Mouse (Mus musculus) testis, adult 2 months (tissue): Measurements from ENCODE around the gene Atg4b. TPM values are rescaled to one million over a fixed set of nuclear protein-coding genes. Genes with fewer than 3 reads are reported as not detected.
"Not testable (repeated sequence)": the region's sequence is repeated elsewhere in the genome, so short reads cannot be mapped to it uniquely, and the experiment has no call there.

Source experiments
- H3K27ac ChIP-seq: fragments of 200-500 bp; 2 replicates; pipeline ENCODE4 v1.5.1; 2012; ENCODE audit warnings: low read depth, low read length; ENCODE audit not compliant: control insufficient read depth, insufficient read depth
- H3K27me3 ChIP-seq: fragments of 200-500 bp; 2 replicates; pipeline ENCODE4 v1.6.1; 2012; ENCODE audit warnings: mild to moderate bottlenecking, low read length, moderate library complexity; ENCODE audit not compliant: control insufficient read depth, insufficient read depth
- H3K36me3 ChIP-seq: fragments of 200-500 bp; 2 replicates; pipeline ENCODE4 v1.6.1; 2012; ENCODE audit warnings: mild to moderate bottlenecking, low read length; ENCODE audit not compliant: control insufficient read depth, insufficient read depth
- H3K4me1 ChIP-seq: fragments of 200-500 bp; 2 replicates; pipeline ENCODE4 v1.6.1; 2012; ENCODE audit warnings: low read length; ENCODE audit not compliant: control insufficient read depth, insufficient read depth
- H3K4me3 ChIP-seq: fragments of 200-500 bp; 2 replicates; pipeline ENCODE4 v1.5.1; 2012; ENCODE audit warnings: low read depth, mild to moderate bottlenecking, low read length, moderate library complexity, mixed read lengths; ENCODE audit not compliant: control insufficient read depth
- CTCF ChIP-seq: fragments of 200-500 bp; IDR thresholded peaks from 2 replicates; pipeline ENCODE4 v1.5.1; 2012; ENCODE audit warnings: low read depth, mild to moderate bottlenecking, inconsistent platforms, low read length, moderate library complexity; ENCODE audit not compliant: control insufficient read depth, insufficient read depth, insufficient replicate concordance
- POLR2A ChIP-seq: fragments of 200-500 bp; IDR thresholded peaks from 2 replicates; pipeline ENCODE4 v1.6.1; 2012; ENCODE audit warnings: low read depth, mild to moderate bottlenecking, inconsistent platforms, low read length, moderate library complexity; ENCODE audit not compliant: control insufficient read depth
- polyA plus RNA-seq: library from polyadenylated mRNA; depleted of rRNA; stranded (reverse); fragments of >200 nt; gene quantifications from 2 replicates; pipeline ENCODE4 v1.2.3, GENCODE M21; 2012

Atg4b gene
- polyA plus RNA-seq, 1 experiment, result 36.5 TPM

DNA sequence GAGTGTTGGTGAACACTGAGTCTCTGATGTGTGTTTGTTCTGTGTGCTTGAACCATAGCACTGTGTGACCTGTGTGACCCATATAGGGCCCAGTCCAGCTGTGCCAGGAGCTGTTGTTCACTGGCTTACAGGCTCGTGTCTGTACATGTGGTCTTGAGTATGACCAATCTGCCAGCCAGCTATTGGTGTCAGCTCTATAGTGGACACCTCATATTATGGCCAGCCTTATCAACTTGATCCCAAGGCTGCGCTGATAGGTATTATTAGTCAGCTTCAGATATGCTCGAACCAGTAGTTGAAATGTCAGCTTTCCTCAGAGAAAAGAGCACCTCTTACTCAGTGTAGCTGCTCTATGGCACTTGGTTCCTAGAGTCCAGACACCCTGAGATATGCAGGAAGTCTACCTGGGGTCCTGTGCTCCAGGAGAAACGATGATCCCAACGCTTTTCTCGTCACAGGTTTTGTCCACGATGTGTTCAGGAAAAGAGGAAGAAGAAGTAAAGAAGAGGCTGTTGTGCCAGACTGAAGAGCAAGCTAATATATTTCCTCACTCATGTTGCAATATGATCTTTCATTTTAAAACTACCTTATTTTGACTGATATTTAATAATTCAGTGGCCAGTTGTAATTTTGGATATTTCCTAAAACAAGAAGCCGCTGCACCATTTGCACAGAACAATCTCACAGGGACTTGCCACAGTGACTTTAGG, 66.7 kb downstream of the Atg4b start:
- H3K4me3 ChIP-seq, result no peak overlapping the region
- H3K4me1 ChIP-seq, result no peaks in the 10 kb centered on the region
- no peaks in the 10 kb centered on the region for H3K27me3 ChIP-seq
- H3K36me3 ChIP-seq, result peaks cover 3% of the 10 kb centered on the region
- TF ChIP-seq POLR2A (no peak), CTCF (no peak)
- no peak overlapping the region for H3K27ac ChIP-seq

- Histone ChIP-seq H3K4me3 (no peak overlapping the region), H3K36me3 (peaks cover 3% of the 10 kb centered on the region), H3K27me3 (no peaks in the 10 kb centered on the region), H3K27ac (no peak overlapping the region), H3K4me1 (no peaks in the 10 kb centered on the region)
- TF ChIP-seq CTCF, result no peak
- no peak for TF ChIP-seq POLR2A
Measured at GRCm38 (mm10) chr1:93818722-93819121, 67.4 kb downstream of the Atg4b start.

DNA sequence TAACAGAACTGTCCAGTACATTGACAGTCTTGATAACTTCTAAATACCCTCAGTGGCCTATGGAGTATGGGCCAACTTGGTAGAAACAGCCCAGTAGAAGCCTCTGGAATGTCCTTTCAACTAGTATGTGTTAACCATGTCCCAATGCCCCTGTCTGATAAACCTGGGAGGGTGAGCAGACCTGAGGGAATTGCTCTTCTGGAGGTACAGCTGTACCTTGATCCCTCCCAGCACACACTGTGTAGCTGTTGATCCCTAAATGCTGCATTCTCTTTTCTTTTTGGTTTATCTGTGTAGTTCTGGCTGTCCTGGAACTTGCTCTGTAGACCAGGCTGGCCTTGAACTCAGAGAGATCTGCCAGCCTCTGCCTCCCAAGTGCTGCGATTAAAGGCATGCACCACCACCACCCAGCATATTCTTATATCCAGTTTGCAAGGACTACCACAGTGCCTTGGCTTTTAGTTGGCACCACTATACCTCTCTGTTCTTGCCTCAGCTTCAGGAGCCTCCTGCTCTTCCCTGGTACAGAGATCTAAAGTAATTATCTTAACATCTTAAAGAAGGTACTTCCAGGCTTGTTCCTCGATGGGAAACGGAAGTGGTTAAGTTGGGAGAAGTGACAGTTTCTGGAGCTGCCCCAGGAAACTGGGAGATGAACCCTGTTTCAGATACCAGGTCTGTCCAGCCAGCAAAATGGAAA, 72.6 kb downstream of the Atg4b start:
- Histone ChIP-seq H3K36me3 (no peaks in the 10 kb centered on the region; the same call in 1 of the 2 replicates), H3K4me3 (no peak overlapping the region), H3K27ac (no peak overlapping the region), H3K4me1 (peaks cover 16% of the 10 kb centered on the region), H3K27me3 (no peaks in the 10 kb centered on the region)
- TF ChIP-seq CTCF (no peak), POLR2A (no peak)

DNA sequence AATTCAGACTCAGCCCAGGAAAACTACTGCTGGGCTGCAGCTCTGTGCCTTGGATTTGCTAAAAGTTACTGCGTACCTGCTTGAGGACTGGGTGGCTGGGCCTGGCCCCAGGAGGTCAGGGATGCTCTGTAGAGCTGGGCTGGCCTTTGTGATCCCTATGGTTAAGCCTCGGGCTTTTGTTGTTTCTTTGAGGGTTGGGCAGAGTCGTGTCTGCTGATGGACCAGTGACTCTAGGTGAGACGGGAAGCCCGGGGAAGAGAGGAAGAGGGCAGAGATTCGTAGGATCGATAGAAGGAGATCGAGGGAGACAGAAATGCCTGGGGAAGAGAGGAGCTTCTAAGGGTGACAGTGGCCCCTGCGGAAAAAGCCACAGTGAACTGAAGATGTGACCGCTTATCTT, 73.3 kb downstream of the Atg4b start, which contains the start of gene D2hgdh:
TSS of gene D2hgdh (plus strand) at position 301 of the 400 bp plus-strand sequence.
- H3K27ac ChIP-seq, result peak within 1 kb of the TSS; percentile 88
- no peaks in the 10 kb centered on the region; the same call in 1 of the 2 replicates for H3K36me3 ChIP-seq
- H3K4me3 ChIP-seq, result peak within 1 kb of the TSS; percentile 88
- H3K4me1 ChIP-seq, result peaks cover 16% of the 10 kb centered on the region
- TF ChIP-seq POLR2A (no peak), CTCF (no peak)
- H3K27me3 ChIP-seq, result no peaks in the 10 kb centered on the region

GRCm38 (mm10) chr1:93825105-93825674, 73.9 kb downstream of the Atg4b start:
- Histone ChIP-seq H3K27ac (peak overlapping the region; percentile 88), H3K4me1 (peaks cover 16% of the 10 kb centered on the region), H3K36me3 (no peaks in the 10 kb centered on the region; the same call in 1 of the 2 replicates), H3K27me3 (no peaks in the 10 kb centered on the region), H3K4me3 (peak overlapping the region; percentile 88)
- TF ChIP-seq POLR2A (peak; percentile 96), CTCF (peak; percentile 6; the same call in 1 of the 2 replicates)

DNA sequence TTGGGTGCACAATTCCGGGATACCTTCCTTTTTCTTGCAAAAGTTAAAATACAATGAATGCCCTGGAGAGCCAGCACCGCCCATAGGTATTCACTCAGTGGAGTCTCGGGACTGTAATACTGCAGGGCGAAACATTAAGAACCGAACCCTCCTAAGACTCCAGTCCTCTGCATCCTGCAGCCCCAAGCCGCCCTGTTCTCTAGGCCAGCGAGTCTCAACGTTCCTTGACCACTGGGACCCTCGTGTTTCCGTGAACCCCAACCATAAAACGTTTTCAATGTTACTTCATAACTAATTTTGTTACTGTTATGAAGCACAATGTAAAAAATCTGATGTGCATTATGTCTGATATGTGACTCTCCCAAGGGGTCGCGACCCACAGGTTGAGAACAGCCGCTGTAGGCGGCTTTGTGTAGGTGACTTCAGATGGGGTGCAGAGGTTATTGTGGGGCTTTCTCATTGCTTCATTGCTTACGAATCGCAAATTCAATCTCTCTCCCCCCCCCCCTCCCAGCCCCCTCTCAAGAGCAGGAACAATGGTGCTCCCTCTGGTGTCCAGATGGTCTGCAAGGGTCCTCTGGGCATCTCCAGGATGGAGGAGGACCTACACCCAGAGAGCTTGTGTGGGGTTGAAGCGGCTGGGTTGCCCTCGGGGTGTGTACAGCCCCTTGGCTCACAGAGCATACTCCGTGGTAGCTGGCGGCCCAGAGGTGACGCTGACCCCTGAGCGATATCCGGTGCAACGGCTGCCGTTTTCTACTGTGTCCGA, 74.7 kb downstream of the Atg4b start:
- peak overlapping the region; percentile 88 for H3K4me3 ChIP-seq
- H3K27ac ChIP-seq, result peak overlapping the region; percentile 88
- no peaks in the 10 kb centered on the region for H3K36me3 ChIP-seq
- peaks cover 16% of the 10 kb centered on the region for H3K4me1 ChIP-seq
- no peaks in the 10 kb centered on the region for H3K27me3 ChIP-seq
- no peak for TF ChIP-seq CTCF
- no peak for TF ChIP-seq POLR2A

DNA sequence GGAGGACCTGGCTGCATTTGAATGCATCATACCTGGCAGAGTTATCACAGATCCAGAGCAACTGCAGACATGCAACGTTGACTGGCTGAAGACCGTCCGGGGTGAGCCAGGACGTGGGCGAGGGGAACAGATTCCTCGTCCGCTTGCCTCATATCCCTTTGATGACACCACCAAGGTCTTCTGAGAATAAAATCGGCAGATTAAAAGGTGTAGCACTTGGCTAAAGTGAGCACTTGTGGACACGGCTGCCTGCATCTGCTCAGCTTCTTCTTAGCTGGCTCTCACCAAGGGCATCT, 75.2 kb downstream of the Atg4b start:
- Histone ChIP-seq H3K4me3 (peak overlapping the region; percentile 74), H3K27me3 (no peaks in the 10 kb centered on the region), H3K27ac (0 out of 2 replicates have a peak overlapping the region, but pooled peaks have one; percentile 25), H3K36me3 (no peaks in the 10 kb centered on the region), H3K4me1 (peaks cover 16% of the 10 kb centered on the region)
- TF ChIP-seq POLR2A, result no peak
- TF ChIP-seq CTCF, result no peak

DNA sequence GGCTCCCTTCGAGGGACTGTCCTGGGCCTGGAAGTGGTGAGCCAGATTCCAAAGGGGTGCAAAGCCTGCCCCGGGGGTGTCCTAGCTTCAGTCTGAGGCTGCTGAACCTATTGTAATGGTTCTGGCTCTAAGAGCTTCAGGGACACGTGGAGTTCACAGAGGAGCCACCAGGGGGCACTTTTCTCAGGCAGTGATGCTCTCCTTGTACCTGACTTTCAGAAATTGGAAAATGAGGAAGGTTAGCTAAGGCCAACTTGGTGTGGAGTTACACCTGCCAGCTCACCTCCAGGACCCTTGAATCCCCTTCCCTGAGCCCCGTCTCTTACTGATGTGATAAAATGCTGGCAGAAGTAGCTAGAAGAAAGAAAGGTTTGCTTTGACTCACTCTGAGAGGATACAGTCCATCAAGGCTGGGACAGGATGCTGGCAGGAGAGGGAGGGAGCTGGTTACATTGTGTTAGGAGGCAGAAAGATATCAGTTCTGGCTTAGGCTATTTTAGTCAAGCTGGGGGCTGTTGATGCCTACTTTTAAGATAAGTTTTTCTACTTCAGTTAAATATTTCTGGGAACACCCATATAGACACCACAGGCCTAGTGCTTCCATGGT, 81.6 kb downstream of the Atg4b start:
- H3K4me1 ChIP-seq, H3K4me3 ChIP-seq, H3K36me3 ChIP-seq, H3K27me3 ChIP-seq: not testable (repeated sequence)
- 0 out of 2 replicates have a peak overlapping the region, but pooled peaks have one; percentile 8 for H3K27ac ChIP-seq
